Mouse (Mus musculus) R1 (cell line): Measurements from ENCODE around the gene Ilvbl.
A peak's percentile ranks its signal among the peaks of the same experiment; 100 is the strongest.
"Not testable (repeated sequence)": the region's sequence is repeated elsewhere in the genome, so short reads cannot be mapped to it uniquely, and the experiment has no call there.

Experiments used
- DNase-seq: peaks from one replicate; pipeline ENCODE4 v3.0.0-alpha.2; 2018; ENCODE audit warnings: low read depth, low spot score

Gene Ilvbl

DNA sequence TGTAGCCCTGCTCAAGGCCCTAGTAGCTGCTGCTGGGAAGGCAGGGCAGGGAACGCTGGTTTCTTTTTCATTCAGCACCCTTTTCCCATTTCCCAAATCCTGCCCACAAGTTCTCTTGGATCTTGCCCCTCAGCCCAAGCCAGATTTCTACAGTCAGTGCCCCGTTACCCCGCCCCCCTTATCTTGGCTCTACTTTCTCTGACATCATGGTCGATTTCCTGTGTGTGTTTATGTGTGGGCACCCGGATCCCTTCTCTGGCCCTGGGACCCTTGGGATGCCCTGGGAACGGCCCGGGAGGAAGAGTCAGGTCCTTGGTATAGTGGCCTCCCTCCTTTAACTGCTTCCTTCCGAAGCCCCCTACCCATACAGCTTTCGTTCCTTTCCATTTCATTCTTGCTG is 16.6 kb downstream of the Ilvbl start:
- DNase-seq, result no peak

DNA sequence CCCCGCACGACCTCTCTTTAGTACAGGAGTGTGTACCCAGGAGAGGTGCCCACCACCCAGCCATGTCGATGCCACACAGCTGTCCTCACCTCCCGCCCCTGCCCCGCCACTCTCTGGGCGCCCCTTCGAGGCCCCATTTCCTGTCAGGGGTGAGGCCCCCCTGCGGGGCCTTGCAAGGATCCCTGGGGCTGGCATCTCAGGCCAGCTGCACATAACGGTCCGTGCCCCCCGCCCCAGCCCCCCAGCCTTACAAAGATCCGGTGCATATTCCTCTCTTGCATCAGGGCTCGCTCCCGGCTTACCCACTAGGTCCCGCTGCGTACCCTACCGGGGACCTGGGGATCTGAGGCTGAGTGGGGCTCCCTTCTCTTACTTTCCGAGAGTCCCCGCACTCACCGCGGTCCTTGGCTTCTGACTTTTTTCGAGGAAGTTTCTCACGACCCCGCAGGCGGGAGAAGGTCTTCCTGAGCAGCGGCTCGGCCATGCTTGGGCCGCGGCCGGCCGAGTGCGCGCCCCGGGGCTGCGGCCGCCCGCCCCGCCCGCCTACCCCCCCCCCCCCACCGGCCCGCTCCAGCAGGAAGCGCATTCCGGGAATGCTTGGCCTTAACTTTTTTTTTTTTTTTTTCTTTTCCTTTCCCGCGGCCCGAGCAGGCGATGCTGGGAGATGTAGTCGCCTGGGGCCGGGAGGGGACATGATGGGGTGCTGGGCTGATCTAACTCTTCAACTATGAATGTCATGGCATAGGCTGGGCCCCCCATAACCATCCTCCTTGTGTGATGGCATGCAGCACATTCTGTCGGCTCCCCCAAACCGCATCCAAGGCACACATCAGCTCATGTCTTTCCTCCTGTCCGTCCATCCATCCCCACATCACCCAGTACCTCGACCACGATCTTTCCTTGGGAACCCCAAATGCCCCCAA is 17.5 kb downstream of the Ilvbl start, which contains the start of gene Syde1:
Gene Syde1 (minus strand): TSS at position 559 of the 923 bp plus-strand sequence.
- DNase-seq, result peak; percentile 53

DNA sequence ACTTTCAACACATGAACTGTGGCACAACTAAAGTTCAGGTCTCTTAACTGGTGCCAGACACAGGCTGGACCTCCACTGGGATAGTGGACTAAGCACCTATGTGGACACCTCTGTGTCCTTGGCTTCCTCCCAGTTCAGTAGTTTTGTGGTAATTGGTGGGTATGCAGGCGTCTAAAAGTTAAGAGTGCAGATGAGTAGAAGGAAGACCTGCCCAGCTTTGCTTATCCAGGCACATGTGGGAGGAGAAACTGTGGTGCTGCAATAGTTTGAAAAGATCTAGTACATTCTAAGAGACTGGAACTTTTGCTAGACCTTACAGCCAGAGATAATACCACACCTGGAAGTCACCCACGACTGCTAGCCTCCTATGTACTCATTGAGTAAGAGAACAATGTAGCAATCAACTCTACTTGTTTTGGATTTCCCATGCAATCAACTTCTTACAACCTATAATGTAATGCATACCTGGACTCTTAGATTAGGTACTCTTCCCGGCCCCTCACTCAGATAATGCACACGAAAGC is 18.8 kb downstream of the Ilvbl start:
- DNase-seq, result no peak

DNA sequence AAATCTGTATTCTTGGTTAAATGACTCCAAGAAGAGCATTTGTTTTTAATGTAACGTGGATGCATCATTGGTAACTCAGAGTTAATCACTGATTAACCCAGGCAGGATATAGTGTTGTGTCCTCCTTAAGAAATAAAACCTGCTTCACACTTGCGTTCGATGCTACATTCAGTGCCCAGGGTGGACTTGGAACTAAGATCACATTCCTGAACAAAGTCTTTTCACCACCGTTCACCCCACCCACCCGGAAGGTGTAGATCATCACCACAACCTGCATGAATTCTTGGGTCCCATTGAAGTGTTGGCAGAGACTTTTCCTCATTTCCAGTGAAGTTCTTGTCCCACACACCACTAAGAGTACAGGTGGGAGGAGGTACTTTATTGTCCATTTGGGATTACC is 19.6 kb downstream of the Ilvbl start:
- no peak for DNase-seq

- no peak for DNase-seq
These were observed 20.0 kb downstream of the Ilvbl start for GRCm38 (mm10) chr10:78594157-78594556.

DNA sequence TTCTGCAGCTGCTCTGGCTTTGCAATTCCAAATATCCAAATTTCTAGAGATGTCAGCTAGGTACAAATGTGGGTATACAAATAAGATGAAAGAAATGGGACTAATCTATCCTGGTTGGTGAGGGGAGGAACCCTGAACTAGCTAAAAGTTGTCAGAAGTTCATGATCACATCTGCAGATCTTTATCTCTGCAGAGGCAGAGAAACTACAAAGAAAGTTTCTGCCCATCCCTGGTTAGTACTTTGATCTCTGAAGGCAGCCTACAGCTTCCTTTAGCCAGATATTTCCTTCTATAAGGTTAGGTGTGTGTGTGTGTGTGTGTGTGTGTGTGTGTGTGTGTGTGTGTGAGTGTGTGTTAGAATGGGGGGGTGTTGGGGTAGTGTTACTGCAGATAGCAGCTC is 20.4 kb downstream of the Ilvbl start:
- no peak for DNase-seq

- no peak for DNase-seq
These were observed 25.7 kb downstream of the Ilvbl start for GRCm38 (mm10) chr10:78599865-78600264.

DNA sequence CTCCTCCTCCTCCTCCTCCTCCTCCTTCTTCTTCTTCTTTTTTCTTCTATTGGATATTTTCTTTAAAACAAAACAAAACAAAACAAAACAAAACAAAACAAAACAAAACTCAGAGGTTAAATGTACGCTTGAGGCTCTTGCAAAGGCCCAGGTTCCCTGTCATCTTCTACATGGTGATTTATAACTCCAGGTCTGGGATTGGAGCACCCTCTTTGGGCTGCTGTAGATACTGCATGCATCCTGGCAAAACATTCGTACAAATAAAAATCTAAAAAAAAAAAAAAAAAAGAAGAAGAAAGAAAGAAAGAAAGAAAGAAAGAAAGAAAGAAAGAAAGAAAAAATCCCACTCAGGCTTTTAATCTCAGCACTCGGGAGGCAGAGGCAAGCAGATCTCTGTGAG is 30.9 kb downstream of the Ilvbl start:
- peak; percentile 32 for DNase-seq

GRCm38 (mm10) chr10:78607602-78608001 is 33.5 kb downstream of the Ilvbl start:
- DNase-seq, result no peak

DNA sequence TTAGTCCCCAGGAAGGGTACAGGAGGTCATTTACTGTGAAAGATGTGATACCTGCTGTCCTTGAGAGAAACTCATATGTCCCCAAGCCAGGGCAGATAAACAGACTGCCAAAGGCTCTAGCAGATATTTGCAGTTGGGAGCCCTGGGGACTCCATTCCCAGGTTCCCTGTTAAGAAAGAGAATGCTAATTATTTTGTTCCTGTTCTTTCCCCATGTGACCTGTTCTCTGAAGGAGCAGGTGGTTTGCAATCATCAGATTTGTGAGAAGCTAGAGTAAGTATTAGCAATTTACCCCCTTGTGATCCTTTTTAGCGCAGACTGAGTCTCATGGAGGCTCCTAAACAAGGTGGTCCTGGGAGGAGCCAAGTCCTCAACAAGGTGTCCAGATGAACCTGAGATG is 43.8 kb downstream of the Ilvbl start, which contains the start of gene Olfr1357:
Gene Olfr1357 (minus strand): TSS at position 101 of the 400 bp plus-strand sequence.
- no peak for DNase-seq

- not testable (repeated sequence) for DNase-seq
These were observed 49.0 kb downstream of the Ilvbl start for GRCm38 (mm10) chr10:78623143-78623542.

GRCm38 (mm10) chr10:78630194-78630593 is 56.0 kb downstream of the Ilvbl start:
- no peak for DNase-seq

DNA sequence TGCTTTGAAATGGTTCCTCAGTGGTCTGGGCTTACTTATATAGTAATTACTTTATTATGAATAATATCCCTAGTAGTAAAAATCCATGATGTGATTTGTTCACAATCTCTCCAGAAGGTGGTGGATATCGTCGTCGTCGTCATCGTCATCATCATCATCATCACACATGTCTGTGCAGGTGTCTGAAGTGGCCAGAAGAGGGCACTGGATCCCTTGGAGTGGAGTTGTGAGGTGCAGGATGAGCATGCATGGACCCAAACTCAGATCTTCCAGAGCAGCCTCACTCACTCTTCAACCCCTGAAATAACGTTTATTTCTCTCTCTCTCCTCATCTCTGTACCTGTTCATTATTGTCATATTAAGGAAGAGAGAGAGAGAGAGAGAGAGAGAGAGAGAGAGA is 58.2 kb downstream of the Ilvbl start:
- peak; percentile 44 for DNase-seq
